Mouse (Mus musculus) small intestine, adult 2 months (tissue): ENCODE results near the gene Rptor.

Experiments used
- CTCF ChIP-seq: fragments of 200-500 bp; IDR thresholded peaks from 2 replicates; pipeline ENCODE4 v1.5.1; 2012; ENCODE audit warnings: low read depth, mild to moderate bottlenecking, control low read depth, inconsistent platforms, low read length, moderate library complexity, mixed read lengths; ENCODE audit not compliant: insufficient replicate concordance, insufficient read length; ENCODE audit errors: extremely low read depth
- POLR2A ChIP-seq: fragments of 200-500 bp; IDR thresholded peaks from 2 replicates; pipeline ENCODE4 v1.6.1; 2012; ENCODE audit warnings: low read depth, mild to moderate bottlenecking, control low read depth, inconsistent platforms, low read length, moderate library complexity

- no peak for TF ChIP-seq POLR2A
- no peak for TF ChIP-seq CTCF
Measured at GRCm38 (mm10) chr11:119936456-119936855, 333.8 kb downstream of the Rptor start.
